Mouse (Mus musculus) cerebellum, postnatal 10 days (tissue): ENCODE measurements around the gene Wdr24.

Source experiments
- DNase-seq, 2 experiments: peaks; one replicate each; pipeline ENCODE4 v3.0.0; 2021; ENCODE audit warnings: mixed read lengths in 2 of 2

Wdr24 gene

DNA sequence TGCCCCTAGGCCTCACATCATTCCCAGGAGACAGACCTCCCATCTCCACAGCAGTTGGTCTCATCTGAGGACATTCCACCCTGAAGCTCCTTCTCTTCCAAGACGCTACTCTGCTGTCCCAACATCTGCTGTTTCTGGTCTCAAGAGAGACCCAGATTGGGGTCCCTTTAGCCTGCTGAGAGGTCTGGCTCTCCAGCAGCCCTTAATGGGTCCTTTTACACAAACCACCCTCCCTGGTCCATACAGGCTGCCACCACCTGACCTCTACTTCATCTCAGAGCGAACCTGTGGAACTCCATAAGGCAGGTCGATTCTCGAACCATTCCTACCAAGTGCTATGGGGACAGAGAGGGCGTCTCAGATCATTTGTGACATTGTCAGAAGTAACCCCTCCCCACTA, 15.4 kb upstream of the Wdr24 start:
- DNase-seq: peak in 1 of 2 experiments; percentile 26

GRCm38 (mm10) chr17:25808789-25809605, 14.4 kb upstream of the Wdr24 start, which contains the start of gene Fbxl16:
Gene Fbxl16 (plus strand): TSS chr17:25809085.
- peak; percentile 96 to 97 for DNase-seq

GRCm38 (mm10) chr17:25809606-25810340, 13.7 kb upstream of the Wdr24 start:
- peak; percentile 82 to 84 for DNase-seq

DNA sequence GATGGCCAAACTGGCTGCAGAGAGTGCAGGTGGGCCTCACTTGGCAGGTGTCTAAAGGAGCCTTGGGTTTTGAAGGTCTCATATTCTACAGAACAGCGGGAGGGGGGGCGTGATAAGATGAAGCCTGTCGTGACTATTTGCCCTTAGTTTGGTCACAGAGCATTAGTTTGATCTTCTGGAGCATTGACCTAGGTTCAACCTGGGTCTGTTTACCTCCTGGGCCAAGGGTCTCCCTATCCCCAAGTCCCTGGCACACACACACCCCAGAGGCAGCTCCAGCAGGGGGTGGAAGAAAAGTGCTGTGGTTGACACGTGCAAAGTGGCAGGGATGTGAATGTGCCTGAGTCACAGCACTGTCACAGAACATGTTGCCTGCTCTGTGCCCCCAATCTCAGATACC, 12.5 kb upstream of the Wdr24 start:
- peak in 1 of 2 experiments; percentile 24 for DNase-seq

DNA sequence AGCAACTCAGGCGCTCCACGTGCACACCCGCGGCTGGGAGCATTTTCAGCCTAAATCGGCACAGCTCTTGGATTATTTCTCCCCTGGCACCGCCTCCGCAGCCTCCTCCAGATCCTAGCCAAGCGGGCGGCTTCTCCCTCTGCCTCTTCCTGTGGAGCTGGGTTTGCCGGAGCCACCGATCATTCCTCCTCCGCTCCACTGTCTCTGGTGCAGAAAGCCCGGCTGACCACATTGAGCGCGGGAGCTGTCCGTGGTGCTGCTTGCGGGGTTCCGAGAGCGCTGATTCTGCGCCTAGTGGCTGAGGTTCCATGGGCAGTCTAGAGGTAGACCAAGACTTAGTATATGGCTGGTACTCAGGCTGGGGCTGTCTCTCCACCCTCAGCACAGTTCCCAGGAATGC, 10.0 kb upstream of the Wdr24 start:
- peak; percentile 72 to 73 for DNase-seq

DNA sequence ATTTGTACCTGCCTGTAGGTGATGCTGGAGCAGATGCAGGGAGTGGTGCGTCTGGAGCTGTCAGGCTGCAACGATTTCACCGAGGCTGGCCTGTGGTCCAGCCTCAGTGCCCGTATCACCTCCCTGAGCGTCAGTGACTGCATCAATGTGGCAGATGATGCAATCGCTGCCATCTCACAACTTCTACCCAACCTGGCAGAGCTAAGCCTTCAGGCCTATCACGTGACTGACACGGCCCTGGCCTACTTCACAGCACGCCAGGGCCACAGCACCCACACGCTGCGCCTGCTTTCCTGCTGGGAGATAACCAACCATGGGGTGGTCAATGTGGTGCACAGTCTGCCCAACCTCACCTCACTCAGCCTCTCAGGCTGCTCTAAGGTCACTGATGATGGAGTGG, 5.8 kb upstream of the Wdr24 start:
- DNase-seq: no peak

DNA sequence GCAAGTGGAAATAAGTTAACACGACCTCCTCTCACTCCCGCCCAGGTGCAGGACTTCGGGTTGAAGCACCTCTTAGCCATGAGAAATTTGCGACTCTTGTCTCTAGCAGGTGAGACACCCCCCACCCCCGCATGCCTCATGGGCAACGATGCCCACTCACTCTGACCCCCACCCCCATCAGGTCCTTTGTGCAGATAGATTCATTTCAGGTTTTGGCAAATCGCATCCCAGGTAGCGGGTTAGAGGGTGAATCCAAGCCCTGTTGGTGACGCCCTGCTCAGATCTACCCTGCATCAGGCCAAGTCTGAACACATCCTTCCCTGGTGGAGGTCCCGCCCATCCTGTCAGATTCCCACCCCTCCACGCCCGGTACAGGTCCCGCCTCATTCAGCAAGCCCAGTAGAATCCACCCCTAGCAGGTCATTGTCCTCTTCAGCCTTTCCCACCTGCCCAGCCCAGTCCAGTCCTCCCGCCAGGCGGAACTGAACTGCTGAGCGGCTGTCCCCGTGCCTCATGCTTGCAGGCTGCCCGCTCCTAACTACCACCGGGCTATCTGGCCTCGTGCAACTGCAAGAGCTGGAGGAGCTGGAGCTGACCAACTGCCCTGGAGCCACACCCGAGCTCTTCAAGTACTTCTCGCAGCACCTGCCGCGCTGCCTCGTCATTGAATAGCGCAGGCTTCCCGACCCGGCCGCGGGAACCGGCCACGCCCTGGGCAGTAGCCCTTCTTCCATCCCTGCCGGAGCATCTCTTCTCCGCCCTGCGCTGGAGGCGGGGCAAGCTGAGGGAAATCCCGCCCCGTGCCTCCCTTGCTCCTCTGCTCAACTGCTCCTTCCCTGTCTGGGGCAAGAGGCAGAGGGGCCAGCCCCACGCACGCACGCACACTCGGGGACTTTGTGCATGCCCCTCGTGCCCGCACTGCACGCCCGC, 4.3 kb upstream of the Wdr24 start:
- DNase-seq: no peak

- no peak for DNase-seq
Measured at GRCm38 (mm10) chr17:25824362-25825142, 1.1 kb downstream of the Wdr24 start.

DNA sequence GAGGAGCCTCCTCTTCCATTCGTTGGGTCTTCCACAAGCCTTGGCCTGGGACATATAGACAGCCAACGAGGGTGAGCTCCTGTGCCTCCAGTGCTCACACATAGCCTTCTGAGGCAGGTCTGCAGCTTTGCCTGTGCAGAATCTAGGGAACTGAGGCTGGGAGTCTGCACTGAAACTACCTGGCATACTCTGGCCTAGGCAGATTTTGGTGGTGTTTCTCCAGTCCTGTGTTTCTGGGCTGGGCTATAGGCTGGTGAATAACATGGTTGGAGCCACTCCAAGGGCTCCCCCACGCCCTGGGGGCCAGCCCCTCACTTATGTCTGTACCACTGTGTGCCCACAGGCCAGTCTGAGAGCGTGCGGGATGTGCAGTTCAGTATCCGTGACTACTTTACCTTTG, 1.9 kb downstream of the Wdr24 start:
- DNase-seq: no peak

GRCm38 (mm10) chr17:25825984-25826570, 2.6 kb downstream of the Wdr24 start:
- no peak for DNase-seq

DNA sequence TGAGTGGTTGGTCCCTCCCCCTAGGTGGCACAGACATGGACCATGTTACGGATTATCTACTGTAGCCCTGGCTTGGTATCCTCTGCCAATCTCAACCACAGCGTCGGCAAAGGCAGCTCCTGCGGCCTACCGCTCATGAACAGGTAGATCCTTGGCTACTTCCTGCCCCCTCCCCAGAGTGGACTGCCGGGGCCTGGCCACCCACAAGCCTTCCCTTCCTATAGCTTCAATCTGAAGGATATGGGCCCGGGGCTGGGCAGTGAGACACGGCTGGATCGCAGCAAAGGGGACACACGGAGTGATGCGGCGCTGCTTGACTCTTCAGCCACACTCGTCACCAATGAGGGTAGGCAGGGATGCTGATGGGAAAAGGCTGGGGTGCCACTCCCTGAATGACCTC, 3.6 kb downstream of the Wdr24 start:
- no peak for DNase-seq

DNA sequence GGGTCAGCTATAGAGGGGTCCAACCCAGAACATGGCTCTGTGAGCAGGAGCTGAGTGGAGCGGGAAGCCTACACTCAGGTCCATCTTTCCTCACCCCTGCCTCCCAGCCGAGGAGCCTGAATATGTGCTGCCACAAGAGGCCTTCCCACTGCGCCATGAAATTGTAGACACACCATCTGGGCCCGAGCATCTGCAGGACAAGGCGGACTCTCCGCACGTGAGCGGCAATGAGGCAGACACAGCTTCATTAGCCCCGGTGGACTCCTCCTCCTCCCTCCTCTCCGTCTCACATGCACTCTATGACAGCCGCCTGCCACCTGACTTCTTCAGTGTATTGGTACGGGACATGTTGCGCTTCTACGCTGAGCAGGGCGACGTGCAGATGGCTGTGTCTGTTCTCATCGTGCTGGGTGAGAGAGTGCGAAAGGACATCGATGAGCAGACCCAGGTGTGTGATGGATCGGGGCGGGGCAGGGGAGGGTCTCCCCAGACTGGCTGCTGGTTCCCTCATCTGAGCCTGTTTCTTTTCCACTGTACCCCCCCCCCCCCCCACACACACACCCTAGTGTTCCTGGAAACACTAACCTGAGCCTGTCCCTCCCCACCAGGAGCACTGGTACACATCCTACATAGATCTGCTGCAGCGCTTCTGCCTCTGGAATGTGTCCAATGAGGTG, 4.3 kb downstream of the Wdr24 start:
- DNase-seq: peak in 1 of 2 experiments; percentile 31

DNA sequence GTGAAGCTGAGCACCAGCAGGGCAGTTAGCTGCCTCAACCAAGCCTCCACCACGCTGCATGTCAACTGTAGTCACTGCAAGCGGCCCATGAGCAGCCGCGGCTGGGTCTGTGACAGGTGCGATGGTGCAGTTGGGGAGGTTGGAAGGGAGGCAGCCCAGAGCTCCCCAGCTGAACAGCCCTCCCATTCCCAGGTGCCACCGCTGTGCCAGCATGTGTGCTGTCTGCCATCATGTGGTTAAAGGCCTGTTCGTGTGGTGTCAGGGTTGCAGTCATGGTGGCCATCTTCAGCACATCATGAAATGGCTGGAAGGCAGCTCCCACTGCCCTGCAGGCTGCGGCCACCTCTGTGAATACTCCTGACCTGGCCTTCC, 4.8 kb downstream of the Wdr24 start:
- peak in 1 of 2 experiments; percentile 22 for DNase-seq

DNA sequence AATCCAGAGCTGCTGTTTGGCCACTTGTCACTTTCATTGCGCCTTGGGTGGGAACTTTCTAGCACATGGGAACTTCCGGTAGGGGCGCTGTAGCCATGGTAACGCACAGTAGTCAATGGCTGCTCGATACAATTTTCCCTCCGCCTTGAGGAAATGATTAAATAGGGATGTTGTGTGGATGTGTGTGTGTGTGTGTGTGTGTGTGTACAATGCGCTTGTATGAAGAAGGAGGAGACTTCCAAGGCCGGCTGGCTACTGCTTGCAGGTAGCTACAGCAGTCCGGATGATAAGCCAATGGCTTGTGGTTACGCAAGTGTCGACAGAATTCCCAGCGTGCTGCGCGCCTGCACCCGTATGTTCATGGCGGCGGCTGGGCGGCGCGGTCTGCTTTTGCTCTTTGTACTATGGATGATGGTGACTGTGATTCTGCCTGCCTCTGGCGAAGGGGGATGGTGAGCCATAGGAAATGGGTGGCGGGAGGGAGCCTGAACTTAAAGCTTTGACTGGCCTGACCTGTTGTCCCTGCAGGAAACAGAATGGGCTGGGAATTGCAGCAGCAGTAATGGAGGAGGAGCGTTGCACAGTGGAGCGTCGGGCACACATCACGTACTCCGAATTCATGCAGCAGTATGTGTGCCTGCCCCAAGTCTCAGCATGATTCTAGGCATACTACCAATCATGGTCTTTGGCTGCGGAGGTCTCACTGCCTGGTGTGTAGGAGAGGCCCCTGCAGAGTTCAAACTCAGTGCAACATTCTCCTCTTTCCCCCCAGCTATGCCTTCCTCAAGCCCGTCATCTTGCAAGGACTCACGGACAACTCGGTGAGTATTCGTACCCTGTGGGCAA, 5.5 kb downstream of the Wdr24 start, which contains the start of gene Jmjd8:
Gene Jmjd8, plus strand, starts transcription at position 156 of the 846 bp plus-strand sequence.
- peak; percentile 88 for DNase-seq

GRCm38 (mm10) chr17:25829558-25830017, 6.2 kb downstream of the Wdr24 start:
- peak in 1 of 2 experiments; percentile 34 for DNase-seq

DNA sequence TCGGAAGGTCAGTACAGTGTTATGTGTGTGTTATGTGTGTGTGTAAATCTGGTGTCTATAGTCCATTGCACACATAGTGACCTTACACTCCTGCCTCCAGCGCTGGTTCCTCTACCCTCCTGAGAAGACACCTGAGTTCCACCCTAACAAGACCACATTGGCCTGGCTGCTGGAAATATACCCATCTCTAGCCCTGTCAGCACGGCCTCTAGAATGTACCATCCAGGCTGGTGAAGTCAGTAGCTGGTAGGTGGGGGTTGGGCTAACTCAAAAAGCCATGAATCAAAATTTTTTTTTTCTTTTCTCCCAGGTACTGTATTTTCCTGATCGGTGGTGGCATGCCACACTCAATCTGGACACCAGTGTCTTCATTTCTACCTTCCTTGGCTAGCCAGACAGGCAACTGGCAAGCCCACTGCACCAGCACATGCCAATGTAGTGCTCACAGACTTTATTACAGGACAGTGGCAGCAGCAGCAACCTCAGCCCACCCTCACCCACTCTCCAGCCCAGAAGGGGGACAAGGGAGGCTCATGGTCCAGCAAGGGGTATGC, 6.8 kb downstream of the Wdr24 start:
- no peak for DNase-seq

GRCm38 (mm10) chr17:25830806-25831431, 7.5 kb downstream of the Wdr24 start:
- DNase-seq: no peak

DNA sequence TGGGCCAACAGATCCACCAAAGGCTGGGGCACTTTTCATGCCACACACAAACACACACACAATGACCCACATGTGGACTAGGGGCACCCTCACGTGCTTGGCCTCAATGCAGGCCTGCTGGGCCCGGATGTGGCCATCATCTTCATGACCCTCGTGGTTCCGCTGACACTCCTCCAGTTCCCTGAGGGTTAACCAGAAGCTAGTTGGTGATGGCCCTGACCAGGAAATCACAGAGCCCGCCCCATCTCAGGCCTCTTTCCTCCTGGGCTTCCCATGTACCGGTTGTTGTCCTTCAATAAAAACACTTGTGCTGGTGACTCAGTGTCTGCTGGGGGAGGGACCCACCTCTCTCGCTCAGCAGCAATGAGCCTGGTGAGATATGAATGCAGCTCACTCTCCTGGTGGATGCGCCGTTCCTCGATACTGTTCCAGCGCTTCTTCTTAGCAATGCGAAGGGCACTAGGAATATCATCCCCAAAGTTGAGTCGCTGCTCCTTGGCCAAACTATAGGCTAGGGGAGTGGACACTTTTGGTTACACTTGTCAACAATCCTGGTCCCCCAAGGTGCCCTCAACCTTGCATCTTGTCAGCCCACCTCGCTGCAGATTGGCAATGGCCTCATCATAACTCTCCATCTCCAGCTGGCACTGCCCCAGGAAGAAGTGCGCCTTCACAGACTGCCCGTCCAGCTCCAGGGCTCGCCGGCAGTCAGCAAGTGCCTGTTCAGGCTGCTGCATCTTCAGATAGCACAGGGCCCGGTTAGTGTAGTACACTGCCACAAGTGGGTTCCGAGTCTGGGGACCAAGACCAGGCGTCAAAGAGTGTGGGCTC, 8.2 kb downstream of the Wdr24 start:
- peak; percentile 71 to 74 for DNase-seq
